Mouse (Mus musculus) hindbrain, postnatal 0 days (tissue): ENCODE results near the gene Ddx19b. TPM values are rescaled to one million over a fixed set of nuclear protein-coding genes. Genes with fewer than 3 reads are reported as not detected.
"Not testable (repeated sequence)": the region's sequence is repeated elsewhere in the genome, so short reads cannot be mapped to it uniquely, and the experiment has no call there.

Experiments used
- ATAC-seq: fragments of 200-750 bp; cut with Nextera tagmentation; 2 replicates; pipeline ENCODE4 v1.8.0; 2017; ENCODE audit warnings: mild to moderate bottlenecking, moderate TSS enrichment, moderate library complexity
- DNase-seq: peaks from one replicate; pipeline ENCODE4 v3.0.0-alpha.2; 2015; ENCODE audit warnings: low spot score
- H3K27ac ChIP-seq: fragments of 300-500 bp; sonication (generic); 2 replicates; pipeline ENCODE4 v1.5.1; 2014; ENCODE audit warnings: mild to moderate bottlenecking
- H3K27me3 ChIP-seq: fragments of 300-500 bp; sonication (generic); 2 replicates; pipeline ENCODE4 v1.6.1; 2014; ENCODE audit warnings: low read length, mixed read lengths; ENCODE audit not compliant: insufficient read depth
- H3K36me3 ChIP-seq: fragments of 300-500 bp; sonication (generic); 2 replicates; pipeline ENCODE4 v1.6.1; 2014; ENCODE audit warnings: low read length, mixed read lengths; ENCODE audit not compliant: insufficient read depth
- H3K4me1 ChIP-seq: fragments of 300-500 bp; sonication (generic); 2 replicates; pipeline ENCODE4 v1.6.1; 2014; ENCODE audit warnings: antibody characterized with exemption, low read length, mixed read lengths; ENCODE audit not compliant: insufficient read depth
- H3K4me2 ChIP-seq: fragments of 300-500 bp; sonication (generic); 2 replicates; pipeline ENCODE4 v1.6.1; 2014; ENCODE audit warnings: low read depth, mild to moderate bottlenecking, low read length, moderate library complexity, mixed read lengths
- H3K4me3 ChIP-seq: fragments of 300-500 bp; sonication (generic); 2 replicates; pipeline ENCODE4 v1.5.1; 2014; ENCODE audit warnings: low read length
- H3K9ac ChIP-seq: fragments of 300-500 bp; sonication (generic); replicated peaks from 2 replicates; pipeline ENCODE4 v1.6.1; 2014; ENCODE audit warnings: mild to moderate bottlenecking, low read length, moderate library complexity, mixed read lengths
- H3K9me3 ChIP-seq: fragments of 300-500 bp; sonication (generic); 2 replicates; pipeline ENCODE4 v1.6.1; 2016; ENCODE audit warnings: low read length, mixed read lengths
- CTCF ChIP-seq: IDR thresholded peaks from 2 replicates; pipeline ENCODE4 v1.5.1; 2016; ENCODE audit warnings: antibody characterized with exemption, control low read depth, low read depth
- WGBS: fragments of 180-500 bp; shearing (Covaris S2); extraction: QIAGEN DNeasy Blood & Tissue Kit; methylation state at CpG from one replicate; pipeline ENCODE4 v1.1.7; 2014; 5-methylcytosine and 5-hydroxymethylcytosine counted together
- polyA plus RNA-seq: library from polyadenylated mRNA; unstranded; fragments of >200 nt; fragmentation: Nextera tagmentation; extraction: Ambion mirVana; gene quantifications from 2 replicates; pipeline ENCODE4 v1.2.1, GENCODE M21; 2015
- total RNA-seq: library from RNA; depleted of rRNA; stranded (reverse); fragments of >200 nt; gene quantifications from 2 replicates; pipeline ENCODE4 v1.2.3, GENCODE M21; 2014; rRNA removed

Ddx19b gene
- total RNA-seq (12.8 and 13.1 TPM in 2 replicates), polyA plus RNA-seq (5.4 and 5.8 TPM in 2 replicates)

DNA sequence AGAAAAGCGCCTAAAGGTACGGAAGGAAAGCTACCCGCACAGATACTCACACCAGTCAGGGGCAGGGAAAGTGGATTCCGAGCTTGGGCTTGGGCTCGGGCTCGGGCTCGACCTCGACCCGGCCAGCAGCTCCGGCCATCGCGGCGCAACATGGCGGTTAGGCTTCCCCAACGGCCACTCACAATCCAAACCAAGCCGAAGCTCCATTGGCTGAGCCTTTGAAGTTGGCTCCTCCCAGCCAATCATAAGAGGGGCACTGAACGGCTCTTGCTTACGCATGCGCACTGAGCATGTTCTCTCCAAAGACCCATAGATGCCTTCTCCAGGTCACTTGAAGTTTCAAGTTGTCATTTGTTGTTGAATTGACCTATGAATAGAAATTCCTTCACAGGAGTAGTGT is at the start of gene Ddx19b:
TSS of gene Ddx19b (minus strand) at position 180 of the 400 bp plus-strand sequence.
- ATAC-seq, result no peak
- no peak within 1 kb of the TSS for H3K9ac ChIP-seq
- H3K36me3 ChIP-seq, result peaks cover 10% of the 10 kb centered on the region; the same call in 1 of the 2 replicates
- WGBS, result 96% methylated on average over 19 of the region's 19 CpGs
- no peak for TF ChIP-seq CTCF
- H3K27ac ChIP-seq, result no peak within 1 kb of the TSS
- no peaks in the 10 kb centered on the region; the same call in 1 of the 2 replicates for H3K4me1 ChIP-seq
- no peaks in the 10 kb centered on the region for H3K9me3 ChIP-seq
- H3K4me3 ChIP-seq, result no peak within 1 kb of the TSS
- H3K27me3 ChIP-seq, result no peaks in the 10 kb centered on the region
- H3K4me2 ChIP-seq, result no peak within 1 kb of the TSS
- no peak for DNase-seq

- H3K9me3 ChIP-seq, result no peaks in the 10 kb centered on the region
- TF ChIP-seq CTCF, result peak; percentile 50
- no peak overlapping the region for H3K4me2 ChIP-seq
- ATAC-seq, result no peak
- 24% methylated on average over 6 of the region's 6 CpGs for WGBS
- H3K9ac ChIP-seq, result no peak overlapping the region
- H3K27ac ChIP-seq, result no peak overlapping the region
- no peaks in the 10 kb centered on the region for H3K4me1 ChIP-seq
- H3K36me3 ChIP-seq, result no peaks in the 10 kb centered on the region
- H3K27me3 ChIP-seq, result no peaks in the 10 kb centered on the region
- peak; percentile 42 for DNase-seq
- no peak overlapping the region for H3K4me3 ChIP-seq
Observed at GRCm38 (mm10) chr8:111079861-111080271, 48.3 kb upstream of the Ddx19b start.

GRCm38 (mm10) chr8:111079461-111079860 is 47.9 kb upstream of the Ddx19b start:
- H3K4me3 ChIP-seq, result no peak overlapping the region
- H3K4me2 ChIP-seq, result no peak overlapping the region
- no peaks in the 10 kb centered on the region for H3K36me3 ChIP-seq
- no peak for ATAC-seq
- TF ChIP-seq CTCF, result no peak
- H3K4me1 ChIP-seq, result no peaks in the 10 kb centered on the region
- DNase-seq, result no peak
- no peak overlapping the region for H3K9ac ChIP-seq
- 45% methylated on average over 5 of the region's 5 CpGs for WGBS
- H3K27ac ChIP-seq, result no peak overlapping the region
- H3K27me3 ChIP-seq, result no peaks in the 10 kb centered on the region
- no peaks in the 10 kb centered on the region for H3K9me3 ChIP-seq

GRCm38 (mm10) chr8:111075926-111076325 is 44.4 kb upstream of the Ddx19b start:
- Histone ChIP-seq H3K9ac (no peak overlapping the region), H3K27ac (no peak overlapping the region), H3K27me3 (no peaks in the 10 kb centered on the region), H3K36me3 (no peaks in the 10 kb centered on the region), H3K4me3 (no peak overlapping the region), H3K4me1 (no peaks in the 10 kb centered on the region), H3K4me2 (no peak overlapping the region), H3K9me3 (no peaks in the 10 kb centered on the region)
- ATAC-seq (no peak), DNase-seq (no peak)
- WGBS, result 71% methylated on average over 3 of the region's 3 CpGs
- no peak for TF ChIP-seq CTCF

GRCm38 (mm10) chr8:111068660-111069059 is 37.1 kb upstream of the Ddx19b start:
- not testable (repeated sequence) for H3K9me3 ChIP-seq, H3K27me3 ChIP-seq, H3K4me3 ChIP-seq, H3K27ac ChIP-seq, ATAC-seq, H3K36me3 ChIP-seq, DNase-seq, H3K4me2 ChIP-seq, H3K9ac ChIP-seq, H3K4me1 ChIP-seq
- 91% methylated on average over 9 of the region's 9 CpGs for WGBS

DNA sequence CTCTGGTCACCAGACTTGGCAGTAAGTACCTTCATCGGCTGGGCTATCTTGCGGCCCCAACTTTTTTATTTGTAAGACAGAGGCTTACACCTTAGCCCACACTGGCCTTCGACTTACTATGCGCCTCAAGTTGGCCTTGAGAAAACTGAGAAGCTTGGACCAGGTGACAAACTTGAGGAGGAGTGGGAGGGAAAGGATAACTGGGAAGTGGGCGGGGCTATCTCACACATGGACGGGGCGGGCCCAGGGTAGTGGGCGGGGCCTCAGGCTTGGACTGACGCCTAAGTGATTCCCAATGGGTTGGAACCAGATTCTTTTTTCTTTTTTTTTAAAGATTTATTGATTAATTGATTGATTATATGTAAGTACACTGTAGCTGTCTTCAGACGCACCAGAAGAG is 35.9 kb upstream of the Ddx19b start:
- Histone ChIP-seq H3K27me3 (no peaks in the 10 kb centered on the region), H3K9me3 (no peaks in the 10 kb centered on the region), H3K27ac (no peak overlapping the region), H3K4me3 (no peak overlapping the region), H3K4me2 (no peak overlapping the region), H3K9ac (no peak overlapping the region), H3K4me1 (no peaks in the 10 kb centered on the region), H3K36me3 (no peaks in the 10 kb centered on the region)
- ATAC-seq (no peak), DNase-seq (no peak)
- TF ChIP-seq CTCF, result no peak
- WGBS, result 31% methylated on average over 10 of the region's 10 CpGs

DNA sequence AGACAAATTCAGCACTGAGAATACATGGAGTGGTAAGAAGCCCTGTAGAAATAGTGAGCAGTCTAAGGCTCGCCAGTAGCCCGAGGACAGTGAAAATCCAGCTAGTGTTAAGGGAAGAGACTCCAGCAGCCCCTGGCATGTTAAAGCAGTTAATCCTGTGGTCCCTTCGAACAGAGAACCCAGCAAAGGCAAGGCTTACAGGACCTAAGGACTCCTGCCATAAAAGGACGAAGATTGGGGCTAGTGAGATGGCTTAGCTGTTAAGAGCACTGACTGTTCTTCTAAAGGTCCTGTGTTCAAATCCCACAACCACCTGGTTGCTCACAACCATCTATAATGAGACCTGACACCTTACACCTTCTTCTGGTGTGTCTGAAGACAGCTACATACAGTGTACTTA is 34.8 kb upstream of the Ddx19b start:
- no peak for TF ChIP-seq CTCF
- Histone ChIP-seq H3K27me3 (no peaks in the 10 kb centered on the region), H3K27ac (no peak overlapping the region), H3K9me3 (no peaks in the 10 kb centered on the region), H3K4me1 (0 out of 2 replicates have a peak, but pooled peaks cover under 1% of the 10 kb centered on the region), H3K4me2 (no peak overlapping the region), H3K9ac (no peak overlapping the region), H3K4me3 (no peak overlapping the region), H3K36me3 (no peaks in the 10 kb centered on the region)
- 59% methylated on average over 4 of the region's 4 CpGs for WGBS
- no peak for ATAC-seq
- no peak for DNase-seq
